Mouse (Mus musculus) kidney, adult 2 months (tissue): ENCODE data around the gene Grk5.

Experiments used
- CTCF ChIP-seq: fragments of 200-500 bp; conservative IDR thresholded peaks from 2 replicates; pipeline ENCODE4 v1.5.1; 2011; ENCODE audit warnings: low read depth, mild to moderate bottlenecking, control low read depth, low read length, moderate library complexity, mixed read lengths; ENCODE audit not compliant: insufficient read depth, insufficient read length
- POLR2A ChIP-seq: fragments of 200-500 bp; IDR thresholded peaks from one replicate; pipeline ENCODE4 v1.6.1; 2011; ENCODE audit warnings: low read depth, low read length, control low read depth

DNA sequence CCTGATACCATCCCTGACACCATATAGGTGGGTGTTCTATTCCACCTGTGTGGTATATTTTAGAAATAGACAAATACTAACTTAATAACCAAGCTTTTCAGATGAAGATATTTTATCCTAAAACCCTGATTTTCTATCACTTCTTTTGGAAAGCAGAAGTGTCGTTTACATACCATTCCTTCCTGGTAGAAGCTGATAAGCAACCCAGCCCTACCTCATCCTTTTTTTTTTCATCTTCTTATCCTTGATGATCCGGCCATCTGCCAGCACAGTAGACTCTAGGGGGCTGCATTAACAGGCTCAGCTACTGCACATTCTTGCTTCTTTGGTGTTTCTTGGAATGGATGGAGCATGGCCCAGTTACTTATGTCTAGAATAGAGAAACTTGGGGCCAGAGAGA is 195.7 kb downstream of the Grk5 start:
- no peak for TF ChIP-seq POLR2A
- no peak for TF ChIP-seq CTCF
